Mouse (Mus musculus): Measurements from ENCODE around the gene Armh3.

DNA sequence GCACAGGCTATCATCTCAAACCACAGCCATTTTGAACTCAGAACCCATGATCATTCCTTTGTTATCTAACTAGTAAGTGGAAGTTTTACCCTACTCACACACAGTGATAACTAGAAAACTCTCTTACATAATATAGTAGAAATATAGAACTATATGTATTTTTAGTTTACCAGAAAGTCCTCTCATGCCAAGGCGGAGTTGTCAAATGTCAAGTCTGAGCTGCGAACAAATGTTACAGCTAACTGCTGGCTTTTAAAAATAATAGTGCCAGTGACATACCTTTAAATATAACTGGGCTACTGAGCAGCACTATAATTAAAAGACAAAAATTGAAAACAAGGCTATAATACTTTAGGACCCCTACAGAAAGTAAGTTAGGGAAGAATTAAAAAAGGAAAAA is 51.0 kb downstream of the Armh3 start:
- TF ChIP-seq POLR2AphosphoS2 (IDR thresholded peaks at IDR 0.05; ENCODE audit: low read depth, low read length): no peak
- TF ChIP-seq KAT2A (IDR thresholded peaks at IDR 0.05; ENCODE audit: insufficient replicate concordance, low read length): no peak
- no peak for TF ChIP-seq ELF1 (IDR thresholded peaks at IDR 0.05; ENCODE audit: low read depth, low read length)
- TF ChIP-seq ZMIZ1 (IDR thresholded peaks at IDR 0.05; ENCODE audit: low read depth, low read length): no peak
- TF ChIP-seq CTCF (conservative IDR thresholded peaks at IDR 0.05 in 1 of 2, IDR thresholded peaks at IDR 0.05 in 1 of 2; ENCODE audit: low read depth in 2 of 2, low read length in 2 of 2): no peak
- no peak for TF ChIP-seq POLR2A (IDR thresholded peaks at IDR 0.05; ENCODE audit: low read depth, low read length)
- no peak for TF ChIP-seq CHD1 (IDR thresholded peaks at IDR 0.05; ENCODE audit: low read depth, low read length)
- TF ChIP-seq NRF1 (IDR thresholded peaks at IDR 0.05; ENCODE audit: low read depth, low read length): no peak
- no peak for TF ChIP-seq USF2 (conservative IDR thresholded peaks at IDR 0.05; ENCODE audit: low read depth, low read length)
- TF ChIP-seq MAX (IDR thresholded peaks at IDR 0.05; ENCODE audit: low read length): no peak
- no peak for TF ChIP-seq NELFE (IDR thresholded peaks at IDR 0.05; ENCODE audit: low read depth, low read length)

Measured in CH12.LX (cell line).